Mouse (Mus musculus): ENCODE results near the gene Lrrc45. TPM values are rescaled to one million over a fixed set of nuclear protein-coding genes. Genes with fewer than 3 reads are reported as not detected.
A peak's percentile ranks its signal among the peaks of the same experiment; 100 is the strongest.
"Not testable (repeated sequence)": the region's sequence is repeated elsewhere in the genome, so short reads cannot be mapped to it uniquely, and the experiment has no call there.

Lrrc45 gene
- polyA plus RNA-seq, 1 experiment from 2014 or later: 65.9 TPM

- not testable (repeated sequence) for H3K9me3 ChIP-seq; H3K27ac ChIP-seq; ATAC-seq (ENCODE audit: insufficient number of reproducible peaks, low FRiP score, low TSS enrichment, low read depth); H3K36me3 ChIP-seq; H3K9ac ChIP-seq; H3K4me1 ChIP-seq; H3K4me3 ChIP-seq; H3K27me3 ChIP-seq
- 14% methylated on average over 14 of the region's 14 CpGs for WGBS
- H3K4me2 ChIP-seq: 0 out of 2 replicates have a peak within 1 kb of the TSS, but pooled peaks have one; percentile 10
These were observed 48.9 kb downstream of the Lrrc45 start, which contains the start of gene Hmga1b for GRCm38 (mm10) chr11:120762672-120763041. Hmga1b (plus strand) TSS chr11:120762794.

DNA sequence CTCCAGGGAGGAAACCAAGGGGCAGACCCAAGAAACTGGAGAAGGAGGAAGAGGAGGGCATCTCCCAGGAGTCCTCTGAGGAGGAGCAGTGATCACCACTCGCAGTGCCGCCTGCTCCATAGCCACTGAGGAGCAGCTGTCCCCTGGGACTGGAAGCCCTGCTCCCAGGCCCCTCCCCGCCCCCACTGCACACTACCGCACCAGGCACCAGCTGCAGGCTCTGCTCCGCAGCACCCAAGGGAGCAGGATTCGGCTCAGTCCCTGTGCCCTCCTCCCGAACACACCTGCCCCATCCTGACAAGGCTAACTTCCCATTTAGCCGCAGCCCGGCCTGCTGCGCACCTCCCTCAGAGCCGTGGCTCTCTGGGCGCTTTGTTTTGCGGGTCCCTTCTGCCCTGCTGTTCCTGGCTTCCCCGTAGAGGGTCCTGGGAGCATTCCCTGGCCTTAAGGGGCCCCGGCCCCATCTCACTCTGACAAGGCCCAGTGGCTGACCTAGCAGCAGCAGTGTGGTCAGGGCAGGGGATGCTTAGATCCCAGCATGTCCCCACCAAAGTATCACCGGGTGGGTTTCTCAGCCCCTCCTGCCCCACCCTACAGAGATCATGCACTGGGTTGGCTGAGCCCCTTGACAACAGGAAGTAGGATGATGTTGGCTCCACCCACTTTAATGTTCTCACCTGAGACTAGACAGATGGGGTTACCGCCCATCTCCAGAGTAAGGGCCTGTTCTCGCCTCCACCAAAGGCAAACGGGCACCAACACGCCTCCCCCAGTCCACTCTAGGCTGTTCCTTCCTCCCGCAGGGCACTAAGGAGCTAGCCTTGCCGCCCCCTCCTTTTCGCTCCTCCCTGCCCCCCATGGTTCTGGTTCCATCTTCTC, 49.6 kb downstream of the Lrrc45 start:
- not testable (repeated sequence) for ATAC-seq (ENCODE audit: insufficient number of reproducible peaks, low FRiP score, low TSS enrichment, low read depth); H3K27me3 ChIP-seq; H3K36me3 ChIP-seq; H3K27ac ChIP-seq; H3K4me3 ChIP-seq; H3K4me1 ChIP-seq; H3K9ac ChIP-seq; H3K9me3 ChIP-seq
- 19% methylated on average over 5 of the region's 23 CpGs for WGBS
- 0 out of 2 replicates have a peak overlapping the region, but pooled peaks have one; percentile 10 for H3K4me2 ChIP-seq

DNA sequence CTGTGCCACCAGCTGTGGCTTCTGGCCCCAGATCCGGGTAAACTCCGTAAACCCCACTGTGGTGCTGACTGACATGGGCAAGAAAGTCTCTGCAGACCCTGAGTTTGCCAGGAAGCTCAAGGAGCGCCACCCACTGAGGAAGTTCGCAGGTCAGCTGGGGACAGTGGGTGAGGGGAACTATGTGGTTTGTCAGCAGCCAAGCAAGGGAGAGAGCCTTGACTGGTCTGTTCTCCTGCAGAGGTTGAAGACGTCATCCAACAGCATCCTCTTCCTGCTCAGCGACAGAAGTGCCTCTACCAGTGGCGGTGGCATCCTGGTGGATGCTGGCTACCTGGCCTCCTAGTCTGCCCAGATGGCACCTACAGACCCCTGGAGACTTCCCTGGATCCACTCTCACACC, 53.3 kb downstream of the Lrrc45 start:
- not testable (repeated sequence) for H3K27ac ChIP-seq; H3K27me3 ChIP-seq; H3K9ac ChIP-seq; H3K36me3 ChIP-seq; ATAC-seq (ENCODE audit: insufficient number of reproducible peaks, low FRiP score, low TSS enrichment, low read depth); H3K9me3 ChIP-seq; H3K4me3 ChIP-seq; H3K4me1 ChIP-seq; H3K4me2 ChIP-seq
- WGBS: 71% methylated on average over 4 of the region's 7 CpGs

- H3K27me3 ChIP-seq: no peaks in the 10 kb centered on the region
- no peak overlapping the region for H3K4me2 ChIP-seq
- no peak overlapping the region for H3K9ac ChIP-seq
- H3K9me3 ChIP-seq: no peaks in the 10 kb centered on the region
- 62% methylated on average over 1 of the region's 1 CpGs for WGBS
- H3K4me1 ChIP-seq: no peaks in the 10 kb centered on the region
- H3K36me3 ChIP-seq: no peaks in the 10 kb centered on the region
- ATAC-seq (ENCODE audit: insufficient number of reproducible peaks, low FRiP score, low TSS enrichment, low read depth): no peak
- no peak overlapping the region for H3K4me3 ChIP-seq
- H3K27ac ChIP-seq: no peak overlapping the region
These were observed 54.5 kb downstream of the Lrrc45 start for GRCm38 (mm10) chr11:120768206-120768605.

Other genes with a start within 250 kb of the Lrrc45 start
- gene Arl16, start 246.3 kb upstream of the Lrrc45 start, polyA plus RNA-seq (2015; fragmentation: Nextera tagmentation; extraction: Ambion mirVana): 50.5 and 53.8 TPM in 2 replicates
- gene Mrpl12, start 229.3 kb upstream of the Lrrc45 start, polyA plus RNA-seq (2015; fragmentation: Nextera tagmentation; extraction: Ambion mirVana): 113 and 121 TPM in 2 replicates
- gene Slc25a10, start 222.1 kb upstream of the Lrrc45 start, polyA plus RNA-seq (2015; fragmentation: Nextera tagmentation; extraction: Ambion mirVana): 36.7 and 36.9 TPM in 2 replicates
- gene Gcgr, start 183.2 kb upstream of the Lrrc45 start, polyA plus RNA-seq (2015; fragmentation: Nextera tagmentation; extraction: Ambion mirVana): 3.5 and 4.4 TPM in 2 replicates
- 237 and 239 TPM in 2 replicates for gene Mcrip1, start 164.2 kb upstream of the Lrrc45 start, polyA plus RNA-seq (2015; fragmentation: Nextera tagmentation; extraction: Ambion mirVana)
- 3.2 and 11.9 TPM in 2 replicates for gene Ppp1r27, start 162.8 kb upstream of the Lrrc45 start, polyA plus RNA-seq (2015; fragmentation: Nextera tagmentation; extraction: Ambion mirVana)
- 1,021 and 1,099 TPM in 2 replicates for gene P4hb, start 140.7 kb upstream of the Lrrc45 start, polyA plus RNA-seq (2015; fragmentation: Nextera tagmentation; extraction: Ambion mirVana)
- gene Arhgdia, start 132.3 kb upstream of the Lrrc45 start, polyA plus RNA-seq (2015; fragmentation: Nextera tagmentation; extraction: Ambion mirVana): 581 and 641 TPM in 2 replicates
- gene Alyref, start 115.6 kb upstream of the Lrrc45 start, polyA plus RNA-seq (2015; fragmentation: Nextera tagmentation; extraction: Ambion mirVana): 342 and 405 TPM in 2 replicates
- 212 and 215 TPM in 2 replicates for gene Anapc11, start 115.5 kb upstream of the Lrrc45 start, polyA plus RNA-seq (2015; fragmentation: Nextera tagmentation; extraction: Ambion mirVana)
- gene Npb, start 105.4 kb upstream of the Lrrc45 start, polyA plus RNA-seq (2015; fragmentation: Nextera tagmentation; extraction: Ambion mirVana): 2.2 and 2.9 TPM in 2 replicates
- 130 and 136 TPM in 2 replicates for gene Pcyt2, start 96.0 kb upstream of the Lrrc45 start, polyA plus RNA-seq (2015; fragmentation: Nextera tagmentation; extraction: Ambion mirVana)
- gene Sirt7, start 88.7 kb upstream of the Lrrc45 start, polyA plus RNA-seq (2015; fragmentation: Nextera tagmentation; extraction: Ambion mirVana): 32.9 and 33.4 TPM in 2 replicates
- gene Mafg, start 80.3 kb upstream of the Lrrc45 start, polyA plus RNA-seq (2015; fragmentation: Nextera tagmentation; extraction: Ambion mirVana): 26.6 and 32.9 TPM in 2 replicates
- gene Pycr1, start 70.2 kb upstream of the Lrrc45 start, polyA plus RNA-seq (2015; fragmentation: Nextera tagmentation; extraction: Ambion mirVana): 61.6 and 72.1 TPM in 2 replicates
- 0.61 and 4.0 TPM in 2 replicates for gene Myadml2, start 65.8 kb upstream of the Lrrc45 start, polyA plus RNA-seq (2015; fragmentation: Nextera tagmentation; extraction: Ambion mirVana)
- gene Notum, start 52.8 kb upstream of the Lrrc45 start, polyA plus RNA-seq (2015; fragmentation: Nextera tagmentation; extraction: Ambion mirVana): 4.8 and 5.4 TPM in 2 replicates
- 107 TPM in 2 replicates for gene Aspscr1, start 41.0 kb upstream of the Lrrc45 start, polyA plus RNA-seq (2015; fragmentation: Nextera tagmentation; extraction: Ambion mirVana)
- 156 and 166 TPM in 2 replicates for gene Cenpx, start 187 bp upstream of the Lrrc45 start, polyA plus RNA-seq (2015; fragmentation: Nextera tagmentation; extraction: Ambion mirVana)
- gene Rac3, start 7.5 kb downstream of the Lrrc45 start, polyA plus RNA-seq (2015; fragmentation: Nextera tagmentation; extraction: Ambion mirVana): 44.4 and 56.4 TPM in 2 replicates
- gene Dcxr, start 13.4 kb downstream of the Lrrc45 start, polyA plus RNA-seq (2015; fragmentation: Nextera tagmentation; extraction: Ambion mirVana): 18.2 and 20.2 TPM in 2 replicates
- gene Cbr2, start 18.2 kb downstream of the Lrrc45 start, polyA plus RNA-seq (2015; fragmentation: Nextera tagmentation; extraction: Ambion mirVana): 12.6 and 16.7 TPM in 2 replicates
- 2.3 and 3.5 TPM in 2 replicates for gene Hmga1b, start 48.9 kb downstream of the Lrrc45 start, polyA plus RNA-seq (2015; fragmentation: Nextera tagmentation; extraction: Ambion mirVana)
- 50.7 TPM in 2 replicates for gene Rfng, start 70.3 kb downstream of the Lrrc45 start, polyA plus RNA-seq (2015; fragmentation: Nextera tagmentation; extraction: Ambion mirVana)
- gene Gps1, start 70.3 kb downstream of the Lrrc45 start, polyA plus RNA-seq (2015; fragmentation: Nextera tagmentation; extraction: Ambion mirVana): 205 and 207 TPM in 2 replicates
- 59.0 and 61.9 TPM in 2 replicates for gene Dus1l, start 82.5 kb downstream of the Lrrc45 start, polyA plus RNA-seq (2015; fragmentation: Nextera tagmentation; extraction: Ambion mirVana)
- gene Fasn, start 110.6 kb downstream of the Lrrc45 start, polyA plus RNA-seq (2015; fragmentation: Nextera tagmentation; extraction: Ambion mirVana): 41.8 and 45.5 TPM in 2 replicates
- 4.4 and 4.9 TPM in 2 replicates for gene Ccdc57, start 218.9 kb downstream of the Lrrc45 start, polyA plus RNA-seq (2015; fragmentation: Nextera tagmentation; extraction: Ambion mirVana)
- 92.3 and 95.8 TPM in 2 replicates for gene Slc16a3, start 234.6 kb downstream of the Lrrc45 start, polyA plus RNA-seq (2015; fragmentation: Nextera tagmentation; extraction: Ambion mirVana)

Measured in limb, embryonic 15.5 days (tissue).